Mouse (Mus musculus) cortical plate, adult 2 months (tissue): ENCODE measurements around the gene Pde1b.

ENCODE experiments used
- CTCF ChIP-seq: fragments of 200-500 bp; IDR thresholded peaks from 2 replicates; pipeline ENCODE4 v1.5.1; 2011; ENCODE audit warnings: mild to moderate bottlenecking, control low read depth, low read length; ENCODE audit not compliant: insufficient read depth; ENCODE audit errors: extremely low read depth
- POLR2A ChIP-seq: fragments of 200-500 bp; IDR thresholded peaks from 2 replicates; pipeline ENCODE4 v1.6.1; 2011; ENCODE audit warnings: mild to moderate bottlenecking, low read length, control low read depth; ENCODE audit not compliant: insufficient read depth; ENCODE audit errors: extremely low read depth

DNA sequence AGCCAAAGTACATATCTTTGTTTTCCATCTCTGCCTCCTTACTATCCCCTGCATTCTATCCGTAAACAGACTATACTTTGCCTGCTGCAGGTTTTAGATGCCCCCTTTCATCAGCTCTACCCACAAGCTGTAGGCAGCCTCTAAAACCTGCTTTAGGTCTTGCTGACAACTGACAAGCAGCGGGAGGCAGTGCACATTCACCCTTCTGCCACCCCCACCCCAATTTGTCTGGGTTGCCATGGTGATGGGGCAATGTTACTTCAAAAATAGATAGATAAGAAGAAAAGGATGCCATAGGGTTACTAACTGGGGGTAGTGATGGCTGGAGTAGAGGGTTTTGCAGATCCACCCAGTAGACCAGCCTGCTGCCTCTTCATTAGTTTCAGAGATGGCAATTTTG, 18.3 kb upstream of the Pde1b start:
- TF ChIP-seq POLR2A = no peak
- TF ChIP-seq CTCF = no peak
